Mouse (Mus musculus): Measurements from ENCODE around the gene Rnft2. TPM values are rescaled to one million over a fixed set of nuclear protein-coding genes. Genes with fewer than 3 reads are reported as not detected.

Rnft2 gene
- polyA plus RNA-seq, 1 experiment, result 7.8 TPM

- Histone ChIP-seq H3K4me3 (ENCODE audit: low read depth, low read length) (no peak overlapping the region), H3K9ac (ENCODE audit: low read depth, poor library complexity, severe bottlenecking) (no peak overlapping the region), H3K27ac (ENCODE audit: insufficient read depth, low read length) (no peak overlapping the region), H3K36me3 (ENCODE audit: control insufficient read depth, insufficient read depth, low read length, poor library complexity, severe bottlenecking) (peaks cover 2% of the 10 kb centered on the region; the same call in 1 of the 2 replicates), H3K4me1 (ENCODE audit: control insufficient read depth, insufficient read depth, low read length) (no peaks in the 10 kb centered on the region), H3K27me3 (ENCODE audit: control insufficient read depth, insufficient read depth, low read length, poor library complexity, severe bottlenecking) (no peaks in the 10 kb centered on the region), H3K9me3 (replicated peaks; ENCODE audit: control insufficient read depth, insufficient read depth, low read length, poor library complexity, severe bottlenecking) (no peaks in the 10 kb centered on the region)
- TF ChIP-seq CTCF (IDR thresholded peaks at IDR 0.05; ENCODE audit: low read depth, low read length) (peak; percentile 67), POLR2A (IDR thresholded peaks at IDR 0.05; ENCODE audit: insufficient read depth, low read length) (no peak)
These were observed 21.4 kb upstream of the Rnft2 start for GRCm38 (mm10) chr5:118266309-118266708.

- Histone ChIP-seq H3K36me3 (ENCODE audit: control insufficient read depth, insufficient read depth, low read length, poor library complexity, severe bottlenecking) (peaks cover 6% of the 10 kb centered on the region; the same call in 1 of the 2 replicates), H3K9ac (ENCODE audit: low read depth, poor library complexity, severe bottlenecking) (no peak overlapping the region), H3K27ac (ENCODE audit: insufficient read depth, low read length) (no peak overlapping the region), H3K4me3 (ENCODE audit: low read depth, low read length) (no peak overlapping the region), H3K9me3 (replicated peaks; ENCODE audit: control insufficient read depth, insufficient read depth, low read length, poor library complexity, severe bottlenecking) (no peaks in the 10 kb centered on the region), H3K27me3 (ENCODE audit: control insufficient read depth, insufficient read depth, low read length, poor library complexity, severe bottlenecking) (no peaks in the 10 kb centered on the region), H3K4me1 (ENCODE audit: control insufficient read depth, insufficient read depth, low read length) (no peaks in the 10 kb centered on the region)
- TF ChIP-seq POLR2A (IDR thresholded peaks at IDR 0.05; ENCODE audit: insufficient read depth, low read length), result no peak
- no peak for TF ChIP-seq EP300 (IDR thresholded peaks at IDR 0.05; ENCODE audit: insufficient read depth, low read depth, low read length)
- no peak for TF ChIP-seq CTCF (IDR thresholded peaks at IDR 0.05; ENCODE audit: low read depth, low read length)
These were observed 20.4 kb upstream of the Rnft2 start for GRCm38 (mm10) chr5:118265366-118265765.

- Histone ChIP-seq H3K9ac (ENCODE audit: low read depth, poor library complexity, severe bottlenecking) (no peak overlapping the region), H3K36me3 (ENCODE audit: control insufficient read depth, insufficient read depth, low read length, poor library complexity, severe bottlenecking) (peaks cover 6% of the 10 kb centered on the region; the same call in 1 of the 2 replicates), H3K9me3 (replicated peaks; ENCODE audit: control insufficient read depth, insufficient read depth, low read length, poor library complexity, severe bottlenecking) (no peaks in the 10 kb centered on the region), H3K27ac (ENCODE audit: insufficient read depth, low read length) (no peak overlapping the region), H3K4me3 (ENCODE audit: low read depth, low read length) (no peak overlapping the region), H3K4me1 (ENCODE audit: control insufficient read depth, insufficient read depth, low read length) (no peaks in the 10 kb centered on the region), H3K27me3 (ENCODE audit: control insufficient read depth, insufficient read depth, low read length, poor library complexity, severe bottlenecking) (no peaks in the 10 kb centered on the region)
- TF ChIP-seq EP300 (IDR thresholded peaks at IDR 0.05; ENCODE audit: insufficient read depth, low read depth, low read length), result no peak
- TF ChIP-seq POLR2A (IDR thresholded peaks at IDR 0.05; ENCODE audit: insufficient read depth, low read length), result no peak
- TF ChIP-seq CTCF (IDR thresholded peaks at IDR 0.05; ENCODE audit: low read depth, low read length), result no peak
These were observed 19.4 kb upstream of the Rnft2 start for GRCm38 (mm10) chr5:118264279-118264678.

GRCm38 (mm10) chr5:118262418-118262817 is 17.5 kb upstream of the Rnft2 start:
- H3K4me1 ChIP-seq (ENCODE audit: control insufficient read depth, insufficient read depth, low read length), result no peaks in the 10 kb centered on the region
- H3K27ac ChIP-seq (ENCODE audit: insufficient read depth, low read length), result no peak overlapping the region
- no peak overlapping the region for H3K4me3 ChIP-seq (ENCODE audit: low read depth, low read length)
- TF ChIP-seq POLR2A (IDR thresholded peaks at IDR 0.05; ENCODE audit: insufficient read depth, low read length) (no peak), CTCF (IDR thresholded peaks at IDR 0.05; ENCODE audit: low read depth, low read length) (no peak), EP300 (IDR thresholded peaks at IDR 0.05; ENCODE audit: insufficient read depth, low read depth, low read length) (no peak)
- H3K36me3 ChIP-seq (ENCODE audit: control insufficient read depth, insufficient read depth, low read length, poor library complexity, severe bottlenecking), result peaks cover 6% of the 10 kb centered on the region; the same call in 1 of the 2 replicates
- H3K9ac ChIP-seq (ENCODE audit: low read depth, poor library complexity, severe bottlenecking), result no peak overlapping the region
- no peaks in the 10 kb centered on the region for H3K9me3 ChIP-seq (replicated peaks; ENCODE audit: control insufficient read depth, insufficient read depth, low read length, poor library complexity, severe bottlenecking)
- no peaks in the 10 kb centered on the region for H3K27me3 ChIP-seq (ENCODE audit: control insufficient read depth, insufficient read depth, low read length, poor library complexity, severe bottlenecking)

- TF ChIP-seq EP300 (IDR thresholded peaks at IDR 0.05; ENCODE audit: insufficient read depth, low read depth, low read length) (no peak), CTCF (IDR thresholded peaks at IDR 0.05; ENCODE audit: low read depth, low read length) (no peak), POLR2A (IDR thresholded peaks at IDR 0.05; ENCODE audit: insufficient read depth, low read length) (no peak)
- Histone ChIP-seq H3K27me3 (ENCODE audit: control insufficient read depth, insufficient read depth, low read length, poor library complexity, severe bottlenecking) (no peaks in the 10 kb centered on the region), H3K4me1 (ENCODE audit: control insufficient read depth, insufficient read depth, low read length) (no peaks in the 10 kb centered on the region), H3K9ac (ENCODE audit: low read depth, poor library complexity, severe bottlenecking) (no peak overlapping the region), H3K27ac (ENCODE audit: insufficient read depth, low read length) (no peak overlapping the region), H3K36me3 (ENCODE audit: control insufficient read depth, insufficient read depth, low read length, poor library complexity, severe bottlenecking) (peaks cover 6% of the 10 kb centered on the region; the same call in 1 of the 2 replicates), H3K9me3 (replicated peaks; ENCODE audit: control insufficient read depth, insufficient read depth, low read length, poor library complexity, severe bottlenecking) (no peaks in the 10 kb centered on the region), H3K4me3 (ENCODE audit: low read depth, low read length) (no peak overlapping the region)
These were observed 16.3 kb upstream of the Rnft2 start for GRCm38 (mm10) chr5:118261181-118261580.

- H3K36me3 ChIP-seq (ENCODE audit: control insufficient read depth, insufficient read depth, low read length, poor library complexity, severe bottlenecking), result peaks cover 6% of the 10 kb centered on the region; the same call in 1 of the 2 replicates
- H3K4me1 ChIP-seq (ENCODE audit: control insufficient read depth, insufficient read depth, low read length), result no peaks in the 10 kb centered on the region
- no peaks in the 10 kb centered on the region for H3K27me3 ChIP-seq (ENCODE audit: control insufficient read depth, insufficient read depth, low read length, poor library complexity, severe bottlenecking)
- no peaks in the 10 kb centered on the region for H3K9me3 ChIP-seq (replicated peaks; ENCODE audit: control insufficient read depth, insufficient read depth, low read length, poor library complexity, severe bottlenecking)
- no peak overlapping the region for H3K4me3 ChIP-seq (ENCODE audit: low read depth, low read length)
- TF ChIP-seq POLR2A (IDR thresholded peaks at IDR 0.05; ENCODE audit: insufficient read depth, low read length) (no peak), EP300 (IDR thresholded peaks at IDR 0.05; ENCODE audit: insufficient read depth, low read depth, low read length) (no peak), CTCF (IDR thresholded peaks at IDR 0.05; ENCODE audit: low read depth, low read length) (no peak)
- H3K9ac ChIP-seq (ENCODE audit: low read depth, poor library complexity, severe bottlenecking), result no peak overlapping the region
- H3K27ac ChIP-seq (ENCODE audit: insufficient read depth, low read length), result no peak overlapping the region
These were observed 15.7 kb upstream of the Rnft2 start for GRCm38 (mm10) chr5:118260642-118261041.

All from ES-Bruce4 (cell line).